Mouse (Mus musculus) CH12.LX (cell line): ENCODE results near the gene Rpl3l.

Experiments
- CTCF ChIP-seq, 2 experiments: IDR thresholded peaks in 1 of 2; conservative IDR thresholded peaks in 1 of 2; 2 replicates each; pipeline ENCODE4 v1.5.1; 2011 to 2012; ENCODE audit warnings: low read depth in 2 of 2, low read length in 2 of 2, improper control_type of control experiment in 1 of 2, inconsistent platforms in 1 of 2, mild to moderate bottlenecking in 1 of 2, moderate library complexity in 1 of 2
- POLR2A ChIP-seq: IDR thresholded peaks from 2 replicates; pipeline ENCODE4 v1.6.1; 2011; ENCODE audit warnings: low read depth, mild to moderate bottlenecking, improper control_type of control experiment, low read length

DNA sequence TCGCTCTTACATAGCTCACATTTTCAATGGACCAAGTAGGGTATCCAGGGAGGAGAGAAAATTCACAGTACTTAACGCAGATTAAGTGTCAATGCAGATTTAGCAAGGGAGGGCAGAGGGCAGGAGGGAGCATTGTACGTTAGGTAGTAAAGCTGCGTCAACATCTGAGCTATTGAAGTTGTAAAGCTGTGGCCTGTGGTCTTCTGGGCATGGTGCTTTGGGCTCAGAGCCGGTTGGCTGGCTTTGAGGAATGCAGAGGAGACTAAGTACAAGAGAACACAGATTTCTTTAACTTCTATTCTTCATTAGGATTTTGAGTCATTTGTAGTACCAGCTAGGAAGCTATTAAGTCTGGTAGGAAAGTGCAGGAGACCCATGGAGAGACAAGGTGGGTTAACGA lies 12.1 kb upstream of the Rpl3l start:
- TF ChIP-seq POLR2A (no peak), CTCF (conservative IDR thresholded peaks at IDR 0.05 in 1 of 2, IDR thresholded peaks at IDR 0.05 in 1 of 2; ENCODE audit: low read depth in 2 of 2, low read length in 2 of 2) (no peak)
